24 mouse cellular contexts compared by ENCODE assay signal in the genomic region with DNA sequence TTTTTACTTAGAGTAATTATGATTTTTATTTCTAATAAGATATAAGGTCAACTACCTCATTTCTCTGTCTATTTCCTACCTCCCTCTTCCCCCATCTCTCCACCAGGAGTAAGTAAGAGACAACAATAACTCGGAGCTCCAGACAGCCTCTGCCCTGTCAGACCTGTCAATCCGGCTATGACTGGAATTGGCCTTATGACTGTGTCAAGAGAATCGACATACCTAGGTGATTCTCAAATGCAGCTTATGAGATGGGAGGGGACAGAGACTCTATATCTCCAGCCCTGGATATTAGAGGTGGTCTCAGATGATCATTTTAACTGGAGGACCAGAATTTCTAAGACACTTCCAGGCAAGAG.
DNase-seq lines count a peak whose midpoint lies in the region; ATAC-seq lines count a peak whose summit lies in the region.
"Had no signal": no experiment of that assay in that cellular context is flagged by ENCODE, and none has a peak within 500 bp of the region (broad histone marks: within the 10 kb centered on the region; RNA-seq: fewer than 3 reads in every experiment).

No protein-coding gene starts in this region.

- H3K4me2 ChIP-seq in kidney, embryonic 15.5 days: no peak overlapping the region
- H3K4me2 ChIP-seq in liver, embryonic 13.5 days: no peak overlapping the region
- H3K4me2 ChIP-seq in liver, embryonic 12.5 days: no peak overlapping the region
- no peak overlapping the region for H3K4me2 ChIP-seq in liver, embryonic 15.5 days
- H3K4me2 ChIP-seq: forebrain, embryonic 13.5 days; limb, embryonic 15.5 days; midbrain, embryonic 11.5 days; stomach, embryonic 15.5 days had no signal

- no peaks in the 10 kb centered on the region for H3K9me3 ChIP-seq in kidney, embryonic 15.5 days (replicated peaks)
- no peaks in the 10 kb centered on the region for H3K9me3 ChIP-seq in liver, embryonic 13.5 days (replicated peaks)
- no peaks in the 10 kb centered on the region for H3K9me3 ChIP-seq in liver, embryonic 12.5 days (replicated peaks)
- H3K9me3 ChIP-seq in liver, embryonic 15.5 days (replicated peaks): no peaks in the 10 kb centered on the region
- H3K9me3 ChIP-seq: forebrain, embryonic 13.5 days; hindbrain, embryonic 10.5 days; limb, embryonic 10.5 days; limb, embryonic 15.5 days; stomach, embryonic 15.5 days had no signal

- H3K27me3 ChIP-seq in kidney, embryonic 15.5 days: no peaks in the 10 kb centered on the region
- peaks cover 11% of the 10 kb centered on the region for H3K27me3 ChIP-seq in liver, embryonic 13.5 days
- peaks cover 28% of the 10 kb centered on the region; the same call in 1 of the 2 replicates for H3K27me3 ChIP-seq in liver, embryonic 12.5 days (replicated peaks)
- H3K27me3 ChIP-seq in liver, embryonic 15.5 days: peaks cover 3% of the 10 kb centered on the region
- H3K27me3 ChIP-seq: forebrain, embryonic 13.5 days; limb, embryonic 15.5 days; stomach, embryonic 15.5 days had no signal

- no peak overlapping the region for H3K9ac ChIP-seq in kidney, embryonic 15.5 days
- no peak overlapping the region for H3K9ac ChIP-seq in liver, embryonic 13.5 days
- H3K9ac ChIP-seq in liver, embryonic 12.5 days: no peak overlapping the region
- no peak overlapping the region for H3K9ac ChIP-seq in liver, embryonic 15.5 days
- H3K9ac ChIP-seq: forebrain, embryonic 13.5 days; limb, embryonic 15.5 days; stomach, embryonic 15.5 days had no signal

- no peak for DNase-seq in kidney, postnatal 4 days
- DNase-seq in liver, embryonic 13.5 days: no peak
- no peak for DNase-seq in c-Kit-positive CD71-positive TER-119-positive erythroid progenitor cells, embryonic 14.5 days (ENCODE audit: low spot score)
- DNase-seq in adrenal gland, postnatal 14 days: no peak
- DNase-seq: adrenal gland, postnatal 25 days; cerebellum, postnatal 14 days; gastrocnemius, postnatal 14 days; heart, postnatal 14 days; layer of hippocampus, adult 9-11 months; lung, postnatal 36 days; right cerebral cortex, postnatal 25 days; thymus, postnatal 25 days had no signal

- H3K27ac ChIP-seq in kidney, embryonic 15.5 days: peak overlapping the region; percentile 61
- H3K27ac ChIP-seq in liver, embryonic 13.5 days: peak overlapping the region; percentile 90
- H3K27ac ChIP-seq in liver, embryonic 12.5 days: no peak overlapping the region
- H3K27ac ChIP-seq in liver, embryonic 15.5 days (replicated peaks): 0 out of 2 replicates have a peak overlapping the region, but pooled peaks have one; percentile 19
- H3K27ac ChIP-seq: forebrain, embryonic 13.5 days; hindbrain, embryonic 10.5 days; limb, embryonic 10.5 days; limb, embryonic 15.5 days had no signal

- WGBS in kidney, embryonic 15.5 days: 74% methylated on average over 3 of the region's 3 CpGs
- 74% methylated on average over 3 of the region's 3 CpGs for WGBS in liver, embryonic 13.5 days (ENCODE audit: insufficient replicate concordance)
- 74% methylated on average over 3 of the region's 3 CpGs for WGBS in liver, embryonic 12.5 days (ENCODE audit: insufficient replicate concordance)
- WGBS in liver, embryonic 15.5 days (ENCODE audit: insufficient replicate concordance): 76% methylated on average over 3 of the region's 3 CpGs

- peaks cover 41% of the 10 kb centered on the region for H3K4me1 ChIP-seq in kidney, embryonic 15.5 days
- H3K4me1 ChIP-seq in liver, embryonic 13.5 days (replicated peaks): peaks cover 62% of the 10 kb centered on the region
- peaks cover 63% of the 10 kb centered on the region for H3K4me1 ChIP-seq in liver, embryonic 12.5 days
- H3K4me1 ChIP-seq in liver, embryonic 15.5 days (replicated peaks): peaks cover 73% of the 10 kb centered on the region
- H3K4me1 ChIP-seq: forebrain, embryonic 13.5 days; stomach, embryonic 15.5 days had no signal

- H3K36me3 ChIP-seq in kidney, embryonic 15.5 days: no peaks in the 10 kb centered on the region
- no peaks in the 10 kb centered on the region for H3K36me3 ChIP-seq in liver, embryonic 13.5 days
- no peaks in the 10 kb centered on the region for H3K36me3 ChIP-seq in liver, embryonic 12.5 days
- H3K36me3 ChIP-seq in liver, embryonic 15.5 days (replicated peaks): no peaks in the 10 kb centered on the region
- H3K36me3 ChIP-seq: hindbrain, embryonic 10.5 days; limb, embryonic 10.5 days; limb, embryonic 15.5 days; stomach, embryonic 15.5 days had no signal

- ATAC-seq in kidney, embryonic 15.5 days (replicated peaks; ENCODE audit: low FRiP score): peak; percentile 40; the same call in 1 of the 2 replicates
- ATAC-seq in liver, embryonic 13.5 days (ENCODE audit: low read depth): no peak
- ATAC-seq in liver, embryonic 12.5 days: no peak
- ATAC-seq in liver, embryonic 15.5 days (ENCODE audit: insufficient read depth): no peak
- ATAC-seq: CD4-positive, CD25-positive, alpha-beta regulatory T cell, adult 4 months; forebrain, embryonic 13.5 days; hindbrain, embryonic 16.5 days; midbrain, embryonic 16.5 days had no signal

- no peak overlapping the region for H3K4me3 ChIP-seq in kidney, embryonic 15.5 days (replicated peaks)
- H3K4me3 ChIP-seq in liver, embryonic 13.5 days (replicated peaks): no peak overlapping the region
- H3K4me3 ChIP-seq in liver, embryonic 12.5 days: no peak overlapping the region
- no peak overlapping the region for H3K4me3 ChIP-seq in liver, embryonic 15.5 days (replicated peaks)
- H3K4me3 ChIP-seq: forebrain, embryonic 13.5 days; hindbrain, embryonic 10.5 days; limb, embryonic 10.5 days; limb, embryonic 15.5 days; stomach, embryonic 15.5 days had no signal
